Comparison of ENCODE assay signal across 16 mouse cellular contexts in the genomic region with DNA sequence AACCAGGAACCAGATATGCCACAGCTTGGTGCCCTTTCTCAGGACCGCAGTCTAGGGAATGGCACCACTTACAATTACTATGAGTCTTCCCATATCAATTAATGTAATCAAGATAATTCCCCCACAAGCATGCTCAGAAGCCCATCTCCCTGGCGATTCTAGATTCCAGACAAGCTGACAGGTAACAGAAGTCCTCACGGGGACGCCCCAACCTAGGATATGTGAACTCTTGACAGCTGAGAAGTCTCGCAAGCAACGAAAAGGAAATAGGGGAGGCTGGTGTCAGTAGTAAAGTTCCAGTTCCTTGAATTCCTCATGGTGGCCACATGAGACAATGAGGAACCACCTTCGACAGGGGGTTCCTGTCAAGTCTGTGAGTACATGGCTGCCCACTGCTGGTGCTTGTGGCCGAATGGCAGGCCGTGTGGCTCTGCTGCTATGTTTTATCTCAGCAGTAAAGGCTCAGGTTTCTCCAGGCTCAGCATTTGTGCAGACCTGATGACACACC. TPM values are rescaled to one million over a fixed set of nuclear protein-coding genes. Genes with fewer than 3 reads are reported as not detected.
DNase-seq lines count a peak whose midpoint lies in the region; ATAC-seq lines count a peak whose summit lies in the region.
"Had no signal": no experiment of that assay in that cellular context is flagged by ENCODE, and none has a peak within 500 bp of the region (broad histone marks: within the 10 kb centered on the region; RNA-seq: fewer than 3 reads in every experiment).

No protein-coding gene starts in this region.

- no peak for ATAC-seq in CD4-positive, CD25-positive, alpha-beta regulatory T cell, adult 4 months
- ATAC-seq: inflammation-experienced regulatory T-cells, adult 6 months; midbrain, embryonic 15.5 days had no signal

- peak; percentile 20 for DNase-seq in CD4-positive, CD25-positive, alpha-beta regulatory T cell, adult 2 months (ENCODE audit: low read depth, low spot score)
- DNase-seq in layer of hippocampus, adult 9-11 months = peak; percentile 55
- DNase-seq in layer of hippocampus, postnatal 36 days = no peak
- DNase-seq in thymus, postnatal 4 days = peak; percentile 38
- no peak for DNase-seq in thymus, adult 18-20 months
- DNase-seq in cerebellum, postnatal 36 days = no peak
- DNase-seq in heart, postnatal 4 days = no peak
- DNase-seq: adrenal gland, adult 8-10 months; heart, adult 2 months; heart, postnatal 10 days; kidney, postnatal 4 days; retina, postnatal 1 day; spleen, adult 18-20 months had no signal

RNA-seq across cellular contexts. Expression of gene Wdr5, which starts 48.7 kb away (rescaled TPM):
- 10 to 100 TPM; 15.6 to 17.1 TPM for polyA plus RNA-seq in CD4-positive, CD25-positive, alpha-beta regulatory T cell, adult 4 months (2017; shearing (Covaris generic))
- total RNA-seq in layer of hippocampus, postnatal 36 days (2021) = 10 to 100 TPM; 27.1 to 27.7 TPM
- 10 to 100 TPM; 31.4 to 34.2 TPM for total RNA-seq in heart, postnatal 4 days (2021)

RNA-seq across cellular contexts. Expression of gene Brd3, which starts 56.2 kb away (rescaled TPM):
- polyA plus RNA-seq in CD4-positive, CD25-positive, alpha-beta regulatory T cell, adult 4 months (2017; shearing (Covaris generic)) = 10 to 100 TPM; 33.5 to 34.3 TPM
- 10 to 100 TPM; 54.5 to 56.6 TPM for total RNA-seq in layer of hippocampus, postnatal 36 days (2021)
- total RNA-seq in heart, postnatal 4 days (2021) = 10 to 100 TPM; 57.5 to 59.6 TPM

Comparison
In these comparisons a context has a peak if more than half of its experiments do, and no peak if none do; other contexts are left out.
1. DNase-seq: peak in CD4-positive, CD25-positive, alpha-beta regulatory T cell, adult 2 months (single experiment), layer of hippocampus, adult 9-11 months (single experiment) and thymus, postnatal 4 days (single experiment); none in layer of hippocampus, postnatal 36 days (0 of 2), thymus, adult 18-20 months (0 of 2), cerebellum, postnatal 36 days (0 of 2) and heart, postnatal 4 days (single experiment).